In the genomic region with DNA sequence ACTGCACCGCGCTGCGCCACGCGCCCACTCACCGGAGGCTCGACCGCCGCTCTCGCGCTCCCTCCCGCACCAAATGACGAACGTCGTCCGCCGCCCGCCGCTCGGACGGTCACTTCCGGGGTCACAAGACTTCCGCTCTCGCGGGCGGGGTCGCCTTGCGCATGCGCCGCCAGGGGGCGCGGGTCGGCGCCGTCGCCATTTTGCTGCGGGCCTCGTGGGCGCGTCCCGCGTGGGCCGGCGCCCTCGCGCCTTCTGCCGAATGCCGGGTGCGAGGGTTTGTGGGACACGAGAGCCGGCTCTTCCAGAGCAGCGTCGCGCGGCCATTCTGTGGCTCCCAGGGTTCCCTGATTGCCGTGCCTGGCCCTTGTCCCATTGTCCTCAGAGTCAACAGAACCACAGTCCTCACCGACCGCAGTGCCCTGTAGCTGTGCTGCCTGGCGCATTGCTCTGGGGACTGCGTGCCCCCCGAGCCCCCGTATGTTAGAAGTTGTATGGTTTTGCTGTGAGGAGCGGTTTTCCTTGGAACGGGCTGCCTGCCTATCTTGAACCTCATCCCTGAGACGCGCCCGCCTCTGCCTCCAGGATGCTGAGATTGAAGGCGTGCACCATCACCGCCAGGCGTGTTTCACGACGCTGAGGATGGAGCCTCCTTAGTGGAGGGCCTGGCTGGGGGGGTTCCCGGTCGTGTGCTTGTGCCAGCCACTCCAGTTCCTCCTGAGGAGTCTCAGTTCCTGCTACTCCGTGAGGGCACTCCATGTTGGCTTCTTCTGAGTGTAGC, we compare ENCODE assay signal across 1 mouse cellular context.
TF ChIP-seq lines count a peak whose summit lies in the region.

Gene Arhgdia, minus strand, starts transcription at position 135 of the 778 bp plus-strand sequence.

TF ChIP-seq in MEL, 35 proteins besides CTCF, POLR2A, EP300 and RAD21 (continued from another document):
- TF ChIP-seq MEF2A (IDR thresholded peaks at IDR 0.05; ENCODE audit: extremely low read depth, insufficient replicate concordance, low read depth, low read length, poor library complexity, severe bottlenecking) (no peak), MAZ (IDR thresholded peaks at IDR 0.05; ENCODE audit: low read depth, low read length) (peak; percentile 81), CHD2 (IDR thresholded peaks at IDR 0.05; ENCODE audit: low read length) (no peak), NELFE (IDR thresholded peaks at IDR 0.05; ENCODE audit: low read depth, low read length) (peak; percentile 94), MXI1 (IDR thresholded peaks at IDR 0.05; ENCODE audit: low read depth, low read length) (peak; percentile 66)
